Mouse (Mus musculus): ENCODE results near the gene Aph1a.
"Not testable (repeated sequence)": the region's sequence is repeated elsewhere in the genome, so short reads cannot be mapped to it uniquely, and the experiment has no call there.

The Aph1a gene

DNA sequence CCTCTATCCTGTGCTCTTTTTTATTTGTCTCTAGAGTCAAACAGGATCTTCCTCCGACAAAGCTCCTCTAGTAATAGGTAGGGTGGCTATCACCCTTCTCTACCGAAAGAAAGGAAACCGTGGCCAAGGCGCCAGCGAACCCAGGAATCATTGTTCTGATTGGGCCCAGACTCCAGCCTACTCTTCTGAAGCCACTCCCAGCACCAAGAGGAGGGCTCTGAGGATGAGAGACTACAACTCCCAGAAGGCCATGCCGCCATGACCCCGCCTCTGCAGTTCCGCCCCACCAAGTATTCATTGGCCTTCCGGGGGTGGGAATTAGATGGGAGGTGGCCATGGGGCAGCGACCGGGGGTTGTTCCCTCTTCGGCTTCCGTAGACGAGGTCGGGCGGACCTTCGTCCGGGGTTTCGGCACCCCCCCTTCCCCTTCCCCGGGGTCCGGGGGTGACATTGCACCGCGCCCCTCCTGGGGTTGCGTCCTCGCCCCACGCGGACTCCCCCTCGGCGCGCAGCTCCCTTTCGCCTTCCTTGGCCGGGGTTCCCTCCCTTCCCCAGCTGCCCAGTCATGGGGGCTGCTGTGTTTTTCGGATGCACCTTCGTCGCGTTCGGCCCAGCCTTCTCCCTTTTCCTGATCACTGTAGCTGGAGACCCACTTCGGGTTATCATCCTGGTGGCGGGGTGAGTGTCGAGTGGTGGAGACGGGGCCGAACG, at the start of gene Aph1a:
Gene Aph1a, plus strand, starts transcription at position 364 of the 711 bp plus-strand sequence.
- DNase-seq (ENCODE audit: low spot score in 2 of 2), result peak; percentile 96 to 97

DNA sequence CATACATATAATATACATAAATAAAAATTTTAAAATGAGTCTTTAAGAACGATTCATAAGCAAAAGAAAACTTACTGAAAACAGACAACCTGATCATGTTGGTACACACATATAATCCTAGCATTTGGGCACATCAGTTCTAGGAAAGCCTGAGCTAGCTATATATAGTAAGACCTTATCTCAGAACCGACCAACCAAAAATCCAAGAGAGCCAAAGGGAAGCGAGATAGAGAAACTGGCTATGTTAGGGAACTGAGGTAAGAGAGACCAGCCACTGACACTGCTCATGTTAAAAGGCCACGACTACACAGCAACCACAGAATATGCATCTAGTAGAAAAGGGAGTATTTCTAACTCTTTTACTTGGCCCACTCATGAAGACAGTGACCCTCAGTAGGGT, 43.2 kb upstream of the Aph1a start:
- no peak for DNase-seq (ENCODE audit: low spot score in 2 of 2)

DNA sequence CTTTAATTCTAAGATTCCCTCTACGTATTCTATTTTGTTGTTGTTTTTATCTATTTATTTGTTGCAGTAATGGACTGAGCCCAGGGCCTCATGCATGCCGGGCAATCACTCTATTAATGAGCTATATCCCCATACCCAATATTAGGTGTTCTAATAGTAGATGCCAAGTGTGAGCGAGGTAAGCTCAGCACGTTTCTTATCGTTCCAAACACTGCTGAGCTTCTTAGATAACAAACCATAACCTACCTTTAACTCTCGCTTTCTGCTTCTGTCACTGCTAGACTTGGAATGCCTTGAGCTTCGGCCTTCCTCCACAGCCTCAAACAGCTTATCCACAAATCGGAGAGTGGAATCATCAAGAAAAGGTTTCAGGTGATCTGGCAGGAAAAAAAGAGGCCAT, 42.5 kb upstream of the Aph1a start:
- DNase-seq (ENCODE audit: low spot score in 2 of 2), result no peak

DNA sequence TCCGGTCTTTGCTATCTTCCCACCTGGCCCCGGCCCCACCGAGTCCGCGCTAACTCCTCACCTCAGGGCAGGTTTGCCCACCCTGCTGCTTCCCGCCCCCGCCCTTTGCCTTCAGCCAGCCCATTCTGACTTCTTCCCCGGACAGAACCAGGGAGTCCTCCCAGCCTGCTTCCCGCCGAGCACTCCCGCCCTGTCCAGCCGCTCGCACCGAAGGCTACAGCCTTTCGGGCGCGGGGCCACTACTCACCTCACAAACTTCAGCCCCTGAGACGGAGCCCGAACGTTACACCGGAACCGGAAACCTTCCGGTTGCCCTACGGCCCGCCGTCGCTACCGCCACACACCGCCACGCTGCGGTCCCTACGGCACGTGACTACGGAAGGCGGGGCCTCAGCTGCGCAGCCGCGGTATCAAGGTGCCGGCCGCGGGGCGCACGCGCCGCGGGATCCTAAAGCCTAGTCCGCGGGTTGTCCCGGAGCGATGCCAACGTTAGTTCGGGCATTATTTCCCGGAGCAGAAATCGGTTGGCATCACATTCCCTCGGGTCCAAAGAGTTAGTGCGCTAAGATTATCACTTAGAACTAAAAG, 38.2 kb upstream of the Aph1a start, which contains the start of gene Prpf3:
Gene Prpf3, minus strand, starts transcription at position 384 of the 588 bp plus-strand sequence.
- peak; percentile 95 to 96 for DNase-seq (ENCODE audit: low spot score in 2 of 2)

DNA sequence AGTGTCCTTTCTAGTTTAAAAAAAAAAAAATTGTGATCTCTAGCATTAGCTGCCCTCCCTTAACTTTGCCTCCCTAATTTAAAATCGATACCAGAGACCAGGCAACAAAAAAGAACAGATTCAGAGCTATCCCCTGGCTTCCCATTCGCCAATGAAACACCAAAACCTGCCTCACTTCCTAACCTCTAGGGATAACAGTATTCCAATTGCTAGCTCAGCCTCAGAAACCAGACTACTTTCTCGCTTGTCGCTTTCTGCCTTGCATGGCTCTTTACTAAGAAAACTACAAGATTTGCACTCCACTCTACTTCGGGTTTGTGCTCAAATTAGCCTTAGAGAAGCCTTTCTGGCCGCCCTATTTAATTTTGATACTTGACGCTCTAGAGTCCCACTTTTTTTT, 37.7 kb upstream of the Aph1a start:
- no peak for DNase-seq (ENCODE audit: low spot score in 2 of 2)

DNA sequence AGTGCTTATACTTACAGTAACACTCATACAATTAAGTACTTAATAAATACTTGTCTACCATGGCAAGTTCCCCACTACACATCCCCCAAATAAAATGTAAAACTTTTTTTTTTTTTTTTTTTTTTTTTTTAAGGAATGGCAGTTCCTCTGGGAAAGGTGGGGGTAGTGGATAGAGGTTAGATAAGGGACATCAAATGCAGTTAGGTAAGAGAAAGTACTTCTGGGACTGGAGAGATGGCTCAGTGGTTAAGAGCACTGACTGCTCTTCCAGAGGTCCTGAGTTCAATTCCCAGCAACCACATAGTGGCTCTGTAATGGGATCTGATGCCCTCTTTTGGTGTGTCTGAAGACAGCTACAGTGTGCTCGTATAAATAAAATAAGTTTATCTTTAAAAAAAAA, 36.7 kb upstream of the Aph1a start:
- not testable (repeated sequence) for DNase-seq (ENCODE audit: low spot score in 2 of 2)

DNA sequence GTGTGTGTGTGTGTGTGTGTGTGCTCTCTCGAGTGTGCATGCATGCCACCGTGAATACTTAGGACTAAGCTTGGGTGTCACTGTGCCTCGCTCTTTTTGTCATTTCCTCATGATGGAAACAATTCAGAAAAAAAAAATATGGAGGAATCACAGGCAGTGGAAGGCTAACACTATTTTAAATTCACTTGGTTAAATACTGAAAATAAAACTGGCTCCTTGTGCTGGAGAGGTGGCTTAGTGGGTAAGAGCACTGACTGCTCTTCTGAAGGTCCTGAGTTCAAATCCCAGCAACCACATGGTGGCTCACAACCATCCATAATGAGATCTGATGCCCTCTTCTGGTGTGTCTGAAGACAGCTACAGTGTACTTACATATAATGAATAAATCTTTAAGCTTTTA, 35.5 kb upstream of the Aph1a start:
- DNase-seq (ENCODE audit: low spot score in 2 of 2), result not testable (repeated sequence)

DNA sequence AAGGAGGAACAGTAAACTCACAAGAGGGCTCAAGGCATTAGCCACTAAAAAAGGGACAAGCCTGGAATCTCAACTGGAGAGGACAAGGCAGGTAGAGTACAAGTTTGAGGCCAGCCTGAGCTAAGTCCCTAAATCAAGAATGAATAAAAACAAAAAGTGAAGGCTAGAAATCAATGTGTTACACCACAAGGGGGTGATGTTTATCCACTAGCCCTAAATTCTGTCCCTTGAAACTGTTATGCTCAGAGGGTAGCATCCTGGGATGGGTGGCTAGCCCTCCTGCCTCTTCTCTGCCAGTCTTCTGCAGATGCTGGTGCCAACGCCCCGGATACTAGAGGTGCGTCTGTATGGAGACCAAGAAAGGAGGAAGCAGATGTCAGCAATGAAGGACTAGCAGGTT, 33.4 kb upstream of the Aph1a start:
- DNase-seq (ENCODE audit: low spot score in 2 of 2), result no peak

DNA sequence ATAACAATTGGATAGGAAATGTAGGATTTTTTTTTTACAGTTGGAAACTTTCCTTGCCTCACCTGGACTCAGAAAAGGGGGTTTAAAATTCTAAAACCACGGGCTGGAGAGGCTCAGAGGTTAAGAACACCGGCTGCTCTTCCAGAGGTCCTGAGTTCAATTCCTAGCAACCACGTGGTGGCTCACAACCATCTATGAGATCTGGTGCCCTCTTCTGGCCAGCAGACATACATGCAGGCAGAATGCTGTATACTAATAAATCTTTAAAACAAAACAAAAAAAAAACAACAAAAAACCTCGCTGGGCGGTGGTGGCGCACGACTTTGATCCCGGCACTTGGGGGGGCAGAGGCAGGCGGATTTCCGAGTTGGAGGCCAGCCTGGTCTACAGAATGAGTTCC, 32.6 kb upstream of the Aph1a start:
- no peak for DNase-seq (ENCODE audit: low spot score in 2 of 2)

DNA sequence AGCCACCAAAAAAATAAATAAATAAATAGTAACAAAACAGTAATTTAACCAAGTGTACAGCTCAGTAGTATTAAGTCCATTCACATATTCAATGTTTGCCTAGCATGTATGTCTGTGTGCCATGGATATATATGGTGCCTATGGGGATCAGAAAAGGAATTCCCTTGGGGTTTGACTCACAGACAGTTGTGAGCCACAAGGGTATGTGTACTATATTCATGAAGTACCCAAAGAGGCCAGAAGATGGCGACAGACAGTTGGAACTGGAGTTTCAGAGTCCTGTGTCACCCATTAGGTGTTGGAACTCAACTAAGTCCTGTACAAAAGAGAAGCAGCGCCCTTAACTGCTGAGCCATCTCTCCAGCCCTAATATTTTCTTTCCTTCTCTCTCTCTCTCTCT, 32.0 kb upstream of the Aph1a start:
- DNase-seq (ENCODE audit: low spot score in 2 of 2), result peak in 1 of 2 experiments; percentile 76

DNA sequence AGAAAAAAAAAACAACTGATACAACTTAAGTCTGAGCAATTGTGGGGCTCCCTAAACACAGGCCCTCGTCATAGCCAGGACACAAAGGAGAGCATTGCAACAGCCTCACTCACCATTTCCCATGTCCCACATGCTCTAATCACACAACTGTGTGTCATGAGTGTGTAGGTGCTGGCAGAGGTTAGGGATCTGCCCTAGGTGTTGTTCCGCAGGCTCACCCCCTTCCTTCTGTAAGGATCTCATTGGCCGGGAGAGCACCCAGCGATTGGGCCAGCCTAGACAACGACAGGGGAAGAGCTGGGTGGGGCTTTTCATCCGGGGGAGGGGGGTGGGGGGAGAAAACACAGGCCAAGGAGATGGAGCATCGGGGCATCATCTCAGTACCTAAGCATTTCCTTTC, 30.2 kb upstream of the Aph1a start:
- DNase-seq (ENCODE audit: low spot score in 2 of 2), result no peak

DNA sequence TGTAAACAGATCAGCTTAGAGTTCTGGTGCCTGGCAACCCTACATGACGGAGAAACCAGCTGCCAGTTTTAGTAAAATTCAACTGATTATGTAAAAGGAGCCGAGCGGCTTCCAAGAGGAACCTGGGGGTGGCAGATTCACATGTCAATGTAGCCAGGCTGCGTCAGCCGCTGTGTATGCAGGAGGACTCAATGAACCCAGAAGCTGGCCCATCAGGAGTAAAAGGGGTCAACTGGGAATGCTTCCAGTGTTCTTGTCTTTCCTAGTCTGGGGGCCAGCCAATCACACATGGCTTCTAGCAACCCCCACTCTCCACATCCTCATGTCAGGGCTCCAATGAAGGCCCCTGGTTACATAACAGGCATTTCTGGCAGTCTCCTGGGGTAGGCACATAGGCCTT, 28.7 kb upstream of the Aph1a start:
- DNase-seq (ENCODE audit: low spot score in 2 of 2), result peak; percentile 68 to 89

DNA sequence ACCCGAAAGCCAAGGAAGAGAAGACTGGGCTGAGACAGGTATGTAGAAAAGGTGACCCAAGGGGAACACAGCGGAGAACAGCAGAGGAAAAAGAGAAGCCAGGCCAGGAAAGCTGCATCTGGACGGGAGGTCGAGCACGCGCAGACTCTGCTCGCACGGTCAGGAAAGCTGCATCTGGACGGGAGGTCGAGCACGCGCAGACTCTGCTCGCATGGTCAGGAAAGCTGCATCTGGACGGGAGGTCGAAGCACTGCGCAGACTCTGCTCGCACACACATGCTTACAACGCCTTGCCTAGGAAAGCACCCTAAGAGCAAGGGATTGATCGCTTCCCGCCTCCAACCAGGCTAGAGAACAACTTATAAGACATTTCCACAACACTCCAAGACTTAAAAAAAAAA, 28.2 kb upstream of the Aph1a start:
- DNase-seq (ENCODE audit: low spot score in 2 of 2), result no peak

DNA sequence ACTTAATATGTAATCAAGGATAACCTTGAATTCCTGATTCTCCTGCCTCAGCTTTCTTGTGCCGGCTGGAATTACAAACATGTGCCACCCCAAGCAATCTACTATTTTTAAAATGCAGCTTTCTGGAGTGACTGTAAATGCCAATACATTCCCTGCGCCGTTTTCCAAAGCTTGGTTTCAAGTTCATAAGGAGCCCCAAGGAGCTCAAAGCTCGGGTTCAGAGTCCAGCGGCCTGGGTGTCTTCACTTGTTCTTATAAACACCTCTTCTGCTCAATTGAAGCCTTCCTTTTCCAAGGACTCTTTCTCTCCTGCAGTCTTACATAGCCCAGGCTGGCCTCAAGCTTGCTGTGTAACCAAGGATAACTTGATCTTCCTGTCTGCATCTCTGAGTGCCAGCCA, 27.7 kb upstream of the Aph1a start:
- DNase-seq (ENCODE audit: low spot score in 2 of 2), result no peak

DNA sequence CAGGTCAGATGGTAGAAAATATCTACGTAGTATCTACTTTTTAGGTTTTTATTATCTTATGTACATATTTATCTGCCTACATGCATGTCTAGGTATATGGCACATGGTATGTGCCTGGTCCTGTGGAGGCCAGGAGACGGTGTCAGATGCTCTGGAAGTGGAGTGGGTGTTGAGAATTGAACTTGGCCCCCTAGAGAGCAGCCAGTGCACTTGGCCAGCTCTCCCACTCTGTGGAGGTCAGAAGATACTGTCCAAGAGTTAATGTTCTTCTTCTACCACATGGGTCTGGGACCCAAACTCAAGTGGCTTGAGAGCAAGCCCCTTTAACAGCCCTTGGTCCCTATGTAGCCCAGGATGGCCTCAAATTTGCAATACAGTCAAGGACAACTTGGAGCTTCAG, 26.4 kb upstream of the Aph1a start:
- DNase-seq (ENCODE audit: low spot score in 2 of 2), result no peak

DNA sequence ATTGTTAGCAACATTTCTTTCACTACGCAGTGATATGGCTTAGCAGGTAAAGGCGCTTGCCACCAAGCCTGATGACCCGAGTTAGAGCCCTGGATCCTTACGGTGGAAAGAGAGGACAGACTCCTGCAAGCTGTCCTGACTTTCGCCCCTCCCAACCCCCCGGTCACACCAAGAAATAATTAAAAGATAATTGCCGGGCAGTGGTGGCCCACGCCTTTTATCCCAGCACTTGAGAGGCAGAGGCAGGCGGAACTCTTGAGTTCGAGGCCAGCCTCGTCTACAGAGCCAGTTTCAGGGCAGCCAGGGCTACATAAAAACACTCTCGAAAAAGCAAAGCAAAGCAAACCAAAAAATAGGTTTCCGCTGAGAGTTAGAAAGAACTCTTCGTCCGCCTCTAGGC, 22.8 kb upstream of the Aph1a start:
- no peak for DNase-seq (ENCODE audit: low spot score in 2 of 2)

DNA sequence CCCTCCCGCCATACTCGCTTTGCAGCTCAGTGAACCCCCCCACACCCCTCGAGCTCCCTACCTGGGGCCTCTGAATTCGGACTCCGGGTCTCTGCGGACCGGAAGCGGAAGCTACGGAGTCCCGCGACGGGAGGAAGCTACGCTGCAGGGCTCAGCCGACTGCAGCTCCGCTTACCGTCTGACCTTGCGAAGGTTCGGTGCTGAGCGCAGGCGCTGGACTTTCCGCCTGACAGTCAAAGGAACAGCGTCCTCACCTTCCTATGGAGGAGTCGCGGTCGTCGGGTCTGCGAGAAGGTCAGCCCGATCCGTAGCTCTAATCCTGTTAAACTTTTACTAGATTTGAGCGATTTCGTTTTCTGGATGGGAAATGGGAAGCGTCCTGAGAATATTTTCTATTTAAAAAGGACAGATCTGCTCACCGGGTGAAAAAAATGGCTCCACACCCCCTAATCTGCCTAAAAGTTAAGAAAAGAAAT, 22.3 kb upstream of the Aph1a start, which contains the start of gene Mrps21:
Gene Mrps21, minus strand, starts transcription at position 128 of the 476 bp plus-strand sequence.
- peak; percentile 85 to 87 for DNase-seq (ENCODE audit: low spot score in 2 of 2)

DNA sequence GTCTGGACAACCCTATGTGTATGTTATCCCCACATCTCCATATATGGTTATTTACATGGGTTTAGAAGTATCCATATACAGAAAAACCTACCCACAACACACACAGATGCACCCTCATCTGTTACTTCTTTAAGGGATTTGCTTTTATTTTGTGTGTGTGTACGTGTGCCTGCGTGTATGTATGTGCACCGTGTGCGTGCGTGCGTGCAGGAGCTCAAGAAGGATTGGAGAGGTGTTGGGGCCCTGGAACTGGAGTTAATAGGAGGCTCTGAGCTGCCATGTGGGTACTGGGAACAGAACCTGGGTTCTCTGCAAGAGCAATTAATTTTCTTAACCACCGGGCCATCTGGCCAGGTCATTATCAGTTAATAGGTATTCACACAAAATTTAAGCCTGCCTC, 21.7 kb upstream of the Aph1a start:
- no peak for DNase-seq (ENCODE audit: low spot score in 2 of 2)

DNA sequence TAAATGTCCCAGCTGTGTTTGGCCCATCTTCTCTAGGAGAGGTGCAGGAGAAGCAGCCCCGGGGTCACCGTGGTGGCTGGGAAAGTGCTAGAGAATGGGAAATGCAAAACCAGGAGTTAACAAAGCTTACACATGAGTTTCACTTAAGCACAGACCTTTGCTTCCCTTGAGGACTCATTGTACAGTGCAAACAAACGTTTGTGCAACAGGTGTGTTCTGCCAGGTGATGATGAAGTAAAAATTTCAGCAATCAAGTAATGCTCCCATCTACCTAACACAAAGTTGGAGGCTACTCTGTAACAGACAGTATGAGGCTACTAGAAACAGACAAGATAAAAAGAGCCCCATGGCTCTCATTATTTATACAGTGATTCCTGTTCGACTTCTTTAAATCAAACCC, 14.7 kb upstream of the Aph1a start:
- DNase-seq (ENCODE audit: low spot score in 2 of 2), result no peak

DNA sequence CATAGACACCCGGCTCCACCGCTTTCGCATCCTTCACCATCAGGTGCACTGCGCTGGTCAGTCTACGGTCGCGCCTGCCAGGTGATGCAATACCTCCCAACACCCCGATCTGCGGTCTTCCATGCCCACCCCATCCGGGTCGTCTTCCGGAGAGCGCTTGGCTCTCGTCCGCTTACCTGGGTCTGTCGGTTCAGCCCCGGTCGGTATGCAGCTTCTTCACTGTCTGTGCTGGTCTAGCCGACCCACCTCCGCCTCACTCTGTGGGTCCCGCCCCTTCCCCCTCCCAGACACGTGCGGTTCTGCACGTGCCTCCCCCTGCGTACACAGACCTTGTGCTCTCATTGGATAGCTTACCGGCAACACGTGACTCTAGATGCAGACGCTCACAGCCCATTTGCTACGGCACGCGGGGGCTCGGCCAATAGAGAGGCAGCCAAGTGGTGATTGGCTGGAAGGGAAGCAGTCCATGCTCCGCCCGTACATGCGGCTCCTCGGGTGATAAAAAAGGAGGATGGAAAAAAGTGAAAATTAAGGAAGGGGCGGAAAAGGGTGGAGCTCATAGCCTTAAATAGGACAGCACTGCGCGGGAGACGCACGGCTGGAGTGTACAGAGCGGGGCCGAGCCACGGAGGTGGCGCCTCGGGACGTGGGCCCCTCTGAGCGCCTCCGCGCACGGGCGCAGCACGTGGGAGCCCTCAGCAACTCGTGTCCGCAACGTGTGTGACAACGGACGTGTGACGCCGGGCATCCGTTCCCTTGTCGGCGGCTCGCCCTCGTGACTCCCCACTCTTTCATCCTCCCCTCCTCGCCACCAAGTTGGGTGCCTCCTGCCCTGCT, 11.6 kb upstream of the Aph1a start, which contains the start of gene Ciart:
Gene Ciart, minus strand, starts transcription at position 273 of the 837 bp plus-strand sequence.
- peak; percentile 95 to 96 for DNase-seq (ENCODE audit: low spot score in 2 of 2)

DNA sequence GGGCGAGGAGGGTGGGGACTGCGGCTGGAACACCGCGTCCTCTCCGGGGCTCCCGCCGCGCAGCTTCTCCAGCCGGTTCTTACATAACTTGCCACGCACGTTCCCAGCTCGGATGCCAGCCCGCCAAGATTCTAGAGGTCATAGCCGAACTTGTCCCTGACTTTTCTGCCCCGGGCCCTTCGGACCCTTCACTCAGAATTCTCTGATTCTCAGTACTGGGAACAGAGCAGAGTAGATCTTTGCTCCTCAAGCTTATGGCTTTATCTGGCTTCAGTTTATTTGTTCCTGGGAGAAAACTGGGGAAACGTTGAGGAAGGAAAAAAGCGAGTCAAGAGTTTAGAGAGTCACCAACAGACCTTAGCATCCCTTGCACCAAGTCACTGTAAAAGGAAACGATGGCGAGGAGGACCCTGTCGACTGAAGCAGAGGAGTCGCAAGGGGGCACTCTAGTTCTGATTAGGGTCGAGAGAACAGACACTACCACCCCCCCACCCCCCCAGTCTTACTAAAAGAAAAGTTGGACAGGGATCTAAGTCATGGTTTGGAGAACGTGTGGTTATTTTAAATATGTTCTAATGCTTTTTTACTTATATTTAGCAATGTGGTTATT, 10.8 kb upstream of the Aph1a start:
- DNase-seq (ENCODE audit: low spot score in 2 of 2), result peak; percentile 66 to 75

DNA sequence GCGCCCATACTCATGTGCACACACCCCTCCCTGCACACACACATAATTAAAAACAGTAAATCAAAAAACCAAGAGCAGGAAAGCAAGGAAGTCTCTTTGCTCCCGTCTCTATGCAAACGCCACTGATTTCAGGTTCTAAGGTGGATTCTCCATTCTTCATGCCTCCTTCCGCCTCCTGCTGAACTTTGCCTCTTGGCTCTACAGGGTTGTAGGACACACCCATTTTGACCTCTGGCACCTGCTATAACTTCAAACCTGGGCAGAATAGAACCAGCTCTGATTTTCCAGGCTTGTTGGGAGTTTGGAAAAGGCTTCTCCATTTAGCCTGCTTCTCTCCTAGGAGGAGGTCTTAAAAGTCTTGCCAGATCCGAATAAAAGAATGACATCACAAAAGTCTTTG, 9.4 kb upstream of the Aph1a start:
- DNase-seq (ENCODE audit: low spot score in 2 of 2), result no peak

Data from frontal cortex, postnatal 36 days (tissue).